Mouse (Mus musculus) limb, embryonic 11.5 days (tissue): Measurements from ENCODE around the gene Vmn1r5. TPM values are rescaled to one million over a fixed set of nuclear protein-coding genes. Genes with fewer than 3 reads are reported as not detected.

Experiments
- ATAC-seq: fragments of 200-750 bp; cut with Nextera tagmentation; 2 replicates; pipeline ENCODE4 v1.8.0; 2017; ENCODE audit warnings: low read depth; ENCODE audit not compliant: insufficient number of reproducible peaks, low FRiP score, low TSS enrichment
- DNase-seq: peaks from one replicate; pipeline ENCODE4 v3.0.0-alpha.2; 2015; ENCODE audit warnings: low spot score
- H3K27ac ChIP-seq: fragments of 300-500 bp; sonication (generic); replicated peaks from 2 replicates; pipeline ENCODE4 v1.5.1; 2014; ENCODE audit warnings: low read depth, mild to moderate bottlenecking, low read length
- H3K27me3 ChIP-seq: fragments of 300-500 bp; sonication (generic); 2 replicates; pipeline ENCODE4 v1.6.1; 2014; ENCODE audit warnings: mild to moderate bottlenecking, low read length, mixed read lengths; ENCODE audit not compliant: control insufficient read depth, insufficient read depth
- H3K36me3 ChIP-seq: fragments of 300-500 bp; sonication (generic); 2 replicates; pipeline ENCODE4 v1.6.1; 2014; ENCODE audit warnings: mild to moderate bottlenecking, low read length, moderate library complexity, mixed read lengths; ENCODE audit not compliant: control insufficient read depth, insufficient read depth
- H3K4me1 ChIP-seq: fragments of 300-500 bp; sonication (generic); 2 replicates; pipeline ENCODE4 v1.6.1; 2014; ENCODE audit warnings: low read length, mixed read lengths; ENCODE audit not compliant: control insufficient read depth, insufficient read depth
- H3K4me2 ChIP-seq: fragments of 300-500 bp; sonication (generic); 2 replicates; pipeline ENCODE4 v1.6.1; 2014; ENCODE audit warnings: low read depth, mild to moderate bottlenecking, moderate library complexity; ENCODE audit not compliant: severe bottlenecking
- H3K4me3 ChIP-seq: fragments of 300-500 bp; sonication (generic); 2 replicates; pipeline ENCODE4 v1.5.1; 2014; ENCODE audit warnings: low read depth, low read length
- H3K9ac ChIP-seq: fragments of 300-500 bp; sonication (generic); 2 replicates; pipeline ENCODE4 v1.6.1; 2014; ENCODE audit warnings: mild to moderate bottlenecking, low read length
- H3K9me3 ChIP-seq: fragments of 300-500 bp; sonication (generic); 2 replicates; pipeline ENCODE4 v1.6.1; 2016; ENCODE audit warnings: low read length; ENCODE audit not compliant: control insufficient read depth
- WGBS: fragments of 180-500 bp; shearing (Covaris S2); extraction: QIAGEN DNeasy Blood & Tissue Kit; methylation state at CpG from one replicate; pipeline ENCODE4 v1.1.7; 2014; 5-methylcytosine and 5-hydroxymethylcytosine counted together
- polyA plus RNA-seq: library from polyadenylated mRNA; unstranded; fragments of >200 nt; fragmentation: Nextera tagmentation; extraction: Ambion mirVana; gene quantifications from 2 replicates; pipeline ENCODE4 v1.2.1, GENCODE M21; 2014

Gene Vmn1r5
- polyA plus RNA-seq: not detected in 2 replicates

- no peak within 1 kb of the TSS for H3K4me3 ChIP-seq
- no peak within 1 kb of the TSS for H3K4me2 ChIP-seq
- no peak within 1 kb of the TSS for H3K9ac ChIP-seq
- no peaks in the 10 kb centered on the region for H3K27me3 ChIP-seq
- H3K27ac ChIP-seq: no peak within 1 kb of the TSS
- H3K4me1 ChIP-seq: no peaks in the 10 kb centered on the region
- no peaks in the 10 kb centered on the region for H3K9me3 ChIP-seq
- DNase-seq: no peak
- ATAC-seq: no peak
- no peaks in the 10 kb centered on the region for H3K36me3 ChIP-seq
Observed at GRCm38 (mm10) chr6:56969973-56970372, at the start of gene Vmn1r5. Gene Vmn1r5 (plus strand): TSS chr6:56970273.

GRCm38 (mm10) chr6:56923331-56923725 lies 46.7 kb upstream of the Vmn1r5 start:
- H3K4me2 ChIP-seq: peak overlapping the region; percentile 45
- H3K9ac ChIP-seq: peak overlapping the region; percentile 77
- H3K36me3 ChIP-seq: no peaks in the 10 kb centered on the region
- peak overlapping the region; percentile 73 for H3K4me3 ChIP-seq
- WGBS: 0% methylated on average over 25 of the region's 25 CpGs
- 0 out of 2 replicates have a peak overlapping the region, but pooled peaks have one; percentile 30 for H3K27ac ChIP-seq
- ATAC-seq: no peak
- H3K4me1 ChIP-seq: no peaks in the 10 kb centered on the region
- no peaks in the 10 kb centered on the region for H3K27me3 ChIP-seq
- DNase-seq: no peak
- H3K9me3 ChIP-seq: no peaks in the 10 kb centered on the region

- 4% methylated on average over 64 of the region's 64 CpGs for WGBS
- peak; percentile 98 for ATAC-seq
Observed at GRCm38 (mm10) chr6:56923726-56924707, 46.1 kb upstream of the Vmn1r5 start, which contains the start of the genes Nt5c3 and Vmn1r4. Gene Nt5c3 (minus strand): TSS chr6:56923932. Gene Vmn1r4 (plus strand): TSS chr6:56924015.

DNA sequence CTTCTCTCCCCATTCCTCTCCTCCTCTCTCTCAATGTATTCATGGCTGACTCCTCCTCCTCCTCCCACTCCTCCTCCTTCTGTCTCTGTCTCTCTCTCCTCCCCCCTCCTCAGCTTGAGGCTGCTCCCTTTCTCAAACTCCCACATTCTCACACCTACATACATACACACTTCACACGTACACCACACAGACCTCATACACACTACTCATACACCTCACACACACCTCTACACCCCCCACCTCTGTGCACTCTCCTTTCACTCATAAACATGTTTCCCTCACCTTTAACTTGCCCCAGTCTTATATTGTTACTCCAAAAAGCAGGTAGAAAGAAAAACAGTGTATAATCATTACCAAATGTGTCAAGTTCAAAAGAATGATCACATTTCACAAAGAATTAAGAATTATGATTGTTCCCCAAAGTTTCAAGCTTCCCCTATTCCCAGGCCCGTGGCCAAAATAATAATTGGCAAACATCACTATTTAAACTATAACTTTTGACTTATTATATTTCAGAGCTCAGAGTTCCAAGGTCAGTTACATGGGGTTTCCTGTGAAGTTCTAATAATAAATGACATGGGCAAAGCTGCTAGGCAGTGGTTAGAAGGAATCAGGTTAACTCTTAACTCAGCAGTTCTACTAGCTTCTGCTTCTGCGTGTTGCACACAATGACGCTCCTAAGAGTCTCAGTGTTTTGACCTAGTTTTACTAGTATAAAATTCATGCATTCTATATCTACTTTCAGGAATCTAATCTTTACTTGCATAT lies 38.2 kb upstream of the Vmn1r5 start:
- H3K4me2 ChIP-seq: no peak overlapping the region
- no peak overlapping the region for H3K9ac ChIP-seq
- no peaks in the 10 kb centered on the region for H3K9me3 ChIP-seq
- H3K4me1 ChIP-seq: no peaks in the 10 kb centered on the region
- H3K27me3 ChIP-seq: no peaks in the 10 kb centered on the region
- H3K27ac ChIP-seq: no peak overlapping the region
- DNase-seq: no peak
- no peaks in the 10 kb centered on the region for H3K36me3 ChIP-seq
- no peak overlapping the region for H3K4me3 ChIP-seq
- ATAC-seq: no peak
- 71% methylated on average over 4 of the region's 4 CpGs for WGBS

More at GRCm38 (mm10) chr6:56923726-56924707, 46.1 kb upstream of the Vmn1r5 start, which contains the start of the genes Nt5c3 and Vmn1r4:
- Histone ChIP-seq H3K36me3 (no peaks in the 10 kb centered on the region), H3K27ac (peak within 1 kb of the TSS; percentile 72; the same call in 1 of the 2 replicates), H3K4me1 (no peaks in the 10 kb centered on the region), H3K4me3 (peak within 1 kb of the TSS; percentile 73), H3K27me3 (no peaks in the 10 kb centered on the region), H3K4me2 (peak within 1 kb of the TSS; percentile 45), H3K9ac (peak within 1 kb of the TSS; percentile 77), H3K9me3 (no peaks in the 10 kb centered on the region)
- DNase-seq: peak; percentile 92

- Histone ChIP-seq H3K4me1 (no peaks in the 10 kb centered on the region), H3K27ac (no peak overlapping the region), H3K4me3 (no peak overlapping the region), H3K9ac (no peak overlapping the region), H3K36me3 (no peaks in the 10 kb centered on the region), H3K9me3 (no peaks in the 10 kb centered on the region), H3K4me2 (no peak overlapping the region), H3K27me3 (no peaks in the 10 kb centered on the region)
- no peak for ATAC-seq
- DNase-seq: no peak
- 72% methylated on average over 2 of the region's 2 CpGs for WGBS
Observed at GRCm38 (mm10) chr6:56932464-56932863, 37.6 kb upstream of the Vmn1r5 start.

DNA sequence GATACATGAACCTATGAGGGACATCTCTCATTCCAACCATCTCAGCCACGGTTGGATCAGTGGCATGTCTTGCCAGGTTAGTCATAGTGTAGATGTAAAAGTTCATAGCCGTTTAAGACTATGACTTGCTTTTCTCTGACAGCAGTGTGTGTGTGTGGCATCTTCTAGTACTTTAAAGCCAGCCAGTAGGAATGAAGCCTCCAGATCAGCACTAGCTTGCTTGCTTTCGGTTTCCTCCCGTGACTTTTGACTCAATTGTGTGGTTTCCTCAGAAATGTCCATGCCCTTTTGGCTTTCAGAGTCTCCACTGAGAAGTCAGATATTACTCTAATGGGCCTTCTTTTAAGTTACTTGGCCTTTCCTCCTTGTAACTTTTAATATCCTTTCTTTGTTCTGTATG lies 35.7 kb upstream of the Vmn1r5 start:
- Histone ChIP-seq H3K9ac (no peak overlapping the region), H3K27ac (no peak overlapping the region), H3K4me1 (no peaks in the 10 kb centered on the region), H3K36me3 (no peaks in the 10 kb centered on the region), H3K27me3 (no peaks in the 10 kb centered on the region), H3K4me2 (no peak overlapping the region), H3K9me3 (no peaks in the 10 kb centered on the region), H3K4me3 (no peak overlapping the region)
- ATAC-seq: no peak
- DNase-seq: no peak
- 88% methylated on average over 4 of the region's 4 CpGs for WGBS

- Histone ChIP-seq H3K4me1 (no peaks in the 10 kb centered on the region), H3K9me3 (no peaks in the 10 kb centered on the region), H3K4me2 (no peak overlapping the region), H3K27ac (no peak overlapping the region), H3K4me3 (no peak overlapping the region), H3K36me3 (no peaks in the 10 kb centered on the region), H3K9ac (no peak overlapping the region), H3K27me3 (no peaks in the 10 kb centered on the region)
- ATAC-seq: no peak
- WGBS: 87% methylated on average over 5 of the region's 5 CpGs
- no peak for DNase-seq
Observed at GRCm38 (mm10) chr6:56956436-56956835, 13.6 kb upstream of the Vmn1r5 start.

DNA sequence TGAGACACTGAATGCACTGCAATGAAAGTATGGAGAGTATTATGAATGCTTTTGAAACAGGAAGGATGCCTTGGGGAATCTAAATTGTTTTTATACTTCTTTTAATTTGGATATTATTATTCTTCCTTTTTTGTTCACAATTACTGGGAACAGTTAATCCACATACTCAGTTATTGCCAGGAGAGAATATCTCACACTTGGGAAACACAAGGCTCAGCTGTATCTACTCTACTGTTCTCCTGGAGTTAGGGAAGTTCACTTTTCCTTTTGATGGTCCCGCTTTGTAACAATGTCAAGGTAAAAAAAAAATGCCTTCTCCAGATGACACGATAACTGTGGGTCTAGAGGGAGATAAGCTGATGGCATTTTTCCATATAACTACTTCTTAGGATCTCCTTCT lies 26.9 kb downstream of the Vmn1r5 start, which contains the start of gene Vmn1r6:
Vmn1r6 (plus strand) TSS at position 301 of the 400 bp plus-strand sequence.
- H3K27me3 ChIP-seq: no peaks in the 10 kb centered on the region
- 79% methylated on average over 2 of the region's 2 CpGs for WGBS
- H3K36me3 ChIP-seq: no peaks in the 10 kb centered on the region
- DNase-seq (no peak), ATAC-seq (no peak)
- H3K4me3 ChIP-seq: no peak within 1 kb of the TSS
- no peak within 1 kb of the TSS for H3K4me2 ChIP-seq
- H3K4me1 ChIP-seq: no peaks in the 10 kb centered on the region
- H3K9me3 ChIP-seq: no peaks in the 10 kb centered on the region
- H3K9ac ChIP-seq: no peak within 1 kb of the TSS
- no peak within 1 kb of the TSS for H3K27ac ChIP-seq
